Mouse (Mus musculus) layer of hippocampus, adult 9-10 months (tissue): ENCODE measurements around the gene Plekhh3.

Experiments used
- DNase-seq: peaks from one replicate; pipeline ENCODE4 v3.0.0; 2022; ENCODE audit warnings: low spot score

The Plekhh3 gene

DNA sequence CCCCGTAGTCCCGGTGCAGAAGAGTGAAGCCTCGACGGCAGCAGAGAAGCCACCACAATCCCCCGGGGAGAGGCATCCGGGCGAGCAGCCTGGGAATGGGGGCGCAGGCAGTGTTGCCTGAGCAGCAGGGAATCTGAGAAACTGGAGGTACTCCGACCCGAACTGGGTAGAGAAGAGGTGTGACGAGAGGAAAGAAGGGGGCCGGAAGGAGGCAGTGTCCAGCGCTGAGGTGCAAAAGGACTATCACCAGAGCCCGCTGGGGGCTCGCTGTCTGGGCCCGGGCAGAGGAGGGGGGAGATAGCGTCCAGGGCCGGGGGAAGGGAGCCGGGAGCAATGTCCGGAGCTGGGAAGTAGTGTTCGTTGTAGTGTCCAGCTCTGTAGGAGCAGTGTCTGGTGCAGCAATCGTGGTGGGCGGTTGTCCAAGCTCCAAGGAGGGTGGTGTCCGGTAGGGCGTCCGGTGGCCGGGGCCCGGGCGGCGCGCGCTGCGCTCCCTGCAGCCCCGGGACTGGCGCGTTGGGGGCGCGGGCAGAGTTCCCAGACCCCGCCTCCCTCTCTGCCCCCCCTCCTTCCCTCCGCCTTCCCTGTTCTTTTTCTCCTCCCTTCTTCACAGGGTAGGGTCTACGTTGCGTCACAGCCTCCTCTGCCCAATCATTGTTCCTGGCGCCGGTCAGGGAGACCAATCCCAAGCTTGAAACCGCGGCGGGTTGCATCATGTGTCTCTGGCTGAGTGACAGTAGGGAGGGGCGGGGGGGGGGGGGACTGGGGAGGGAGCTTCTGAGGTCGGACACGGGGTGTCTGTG is at the start of gene Plekhh3:
Gene Plekhh3 (minus strand): TSS at position 541 of the 800 bp plus-strand sequence.
- peak; percentile 93 for DNase-seq

DNA sequence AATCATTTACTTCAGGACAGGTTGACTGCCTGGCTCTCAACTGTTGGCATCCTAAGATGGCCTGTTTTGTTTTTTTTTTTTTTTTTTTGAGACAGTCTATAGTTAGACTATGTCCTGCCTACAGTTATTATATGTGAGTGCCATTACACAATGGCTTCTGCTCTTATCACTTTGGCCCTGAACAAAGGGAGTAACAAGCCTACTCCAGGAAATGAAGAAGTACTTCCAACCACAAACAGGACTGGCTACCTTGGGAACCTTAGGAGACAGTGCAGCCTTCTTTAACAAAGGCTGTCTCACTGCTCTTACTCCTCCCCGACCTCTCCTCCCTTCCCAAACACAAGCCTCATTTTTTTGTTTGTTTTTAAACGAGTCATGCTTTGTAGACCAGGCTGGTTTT is 49.7 kb upstream of the Plekhh3 start:
- no peak for DNase-seq

DNA sequence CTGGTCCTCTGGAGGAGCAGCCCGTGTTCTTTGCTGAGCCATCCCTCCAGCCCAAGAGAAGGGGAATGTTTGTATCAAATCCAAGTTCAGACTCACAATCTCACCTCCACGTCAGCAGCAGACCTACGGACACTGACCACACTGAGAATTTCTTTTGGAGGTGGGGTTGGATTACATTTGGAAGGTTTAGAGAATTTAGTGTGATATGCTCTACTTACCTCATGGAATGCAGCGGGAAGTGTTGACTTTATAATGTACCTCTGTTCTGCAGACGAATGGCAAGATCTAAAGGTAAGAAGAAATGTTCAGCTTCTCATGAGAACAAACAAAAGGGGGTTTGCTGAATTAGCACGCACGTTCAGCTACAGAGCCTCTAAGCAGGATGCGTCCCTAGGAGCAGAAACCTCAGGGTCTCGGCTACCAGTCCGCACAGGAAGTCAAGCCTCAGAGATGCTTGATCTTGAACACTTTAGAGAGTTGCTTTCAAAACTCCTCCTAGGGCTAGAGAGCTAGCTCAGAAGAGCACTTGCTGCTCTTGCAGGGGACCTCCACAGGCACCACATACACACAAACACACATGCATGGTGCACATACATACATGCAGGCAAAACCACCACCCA is 47.4 kb upstream of the Plekhh3 start:
- no peak for DNase-seq

DNA sequence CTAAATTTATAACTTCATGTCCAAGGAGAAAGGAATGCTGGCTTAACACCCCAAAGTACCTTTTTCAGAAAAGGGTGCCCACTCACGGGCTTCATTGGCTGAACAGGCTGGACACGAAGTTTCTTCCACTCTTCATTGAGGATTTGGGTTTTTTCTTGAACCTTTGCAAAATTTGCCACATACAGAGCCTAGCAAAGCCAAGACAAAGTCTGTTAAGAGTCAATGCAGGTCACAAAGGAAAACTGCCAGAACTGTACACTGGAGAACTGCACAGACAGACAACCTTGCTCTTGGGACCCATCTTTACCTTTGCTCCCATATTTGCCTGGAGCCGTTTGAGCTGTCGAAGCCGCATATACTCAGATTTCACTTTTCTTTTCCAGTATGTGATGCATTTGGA is 45.8 kb upstream of the Plekhh3 start:
- DNase-seq, result no peak

DNA sequence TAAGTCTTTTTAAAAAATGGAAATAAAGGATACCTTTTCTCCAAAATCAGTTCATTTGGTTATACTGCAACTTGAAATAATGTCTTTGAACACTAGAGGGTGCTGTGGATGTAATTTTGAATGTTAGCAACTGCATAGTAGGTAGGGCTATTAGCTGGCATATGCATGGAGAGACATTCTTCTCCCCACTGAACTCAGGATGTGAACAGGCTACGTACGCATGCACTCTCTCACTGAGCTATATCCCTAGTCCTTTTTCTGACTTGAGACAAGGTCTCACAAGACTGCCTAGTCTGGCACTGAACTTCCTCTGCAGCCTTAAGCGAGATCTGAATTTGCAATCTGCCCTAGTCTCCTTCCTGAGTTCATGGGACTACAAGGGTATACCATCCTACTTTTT is 40.8 kb upstream of the Plekhh3 start:
- peak; percentile 82 for DNase-seq

DNA sequence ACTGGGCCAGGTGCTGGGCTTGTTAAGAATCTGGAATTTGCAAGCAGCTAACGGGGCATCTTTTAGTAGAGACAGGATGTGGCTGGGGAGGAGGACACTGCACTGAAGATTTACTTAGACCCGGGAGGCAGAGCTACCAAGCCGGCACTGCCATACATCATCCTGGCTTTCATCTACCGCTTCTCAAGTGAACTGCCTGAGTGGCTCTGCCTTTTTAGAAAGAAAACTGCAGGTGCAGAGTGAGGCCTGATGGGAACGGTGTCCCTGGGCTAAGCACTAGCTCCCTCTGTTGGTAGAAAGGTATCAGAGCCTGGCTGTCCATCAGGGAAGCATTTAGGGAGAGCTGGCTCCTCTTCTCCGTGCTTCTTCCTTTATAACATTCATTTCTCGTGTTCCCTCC is 29.8 kb upstream of the Plekhh3 start:
- no peak for DNase-seq

DNA sequence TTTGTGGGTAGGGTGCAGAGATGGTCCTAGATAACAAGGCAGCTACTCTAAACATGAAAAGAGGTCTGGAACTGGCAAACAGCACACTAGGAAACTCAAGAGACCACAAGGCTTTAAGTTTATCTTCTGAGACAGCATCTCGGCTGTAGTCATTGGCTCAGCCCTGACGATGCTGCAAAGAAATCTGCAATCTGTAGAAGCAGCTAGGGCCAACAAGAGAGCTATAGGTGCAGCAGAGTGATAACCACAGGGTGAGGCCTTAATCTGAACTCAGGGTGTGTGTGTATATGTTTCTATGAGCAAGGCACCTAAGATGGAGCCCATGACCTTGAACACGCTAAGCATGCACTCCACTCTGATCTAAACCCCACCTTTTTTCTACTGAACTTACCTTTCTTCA is 28.4 kb upstream of the Plekhh3 start:
- no peak for DNase-seq

DNA sequence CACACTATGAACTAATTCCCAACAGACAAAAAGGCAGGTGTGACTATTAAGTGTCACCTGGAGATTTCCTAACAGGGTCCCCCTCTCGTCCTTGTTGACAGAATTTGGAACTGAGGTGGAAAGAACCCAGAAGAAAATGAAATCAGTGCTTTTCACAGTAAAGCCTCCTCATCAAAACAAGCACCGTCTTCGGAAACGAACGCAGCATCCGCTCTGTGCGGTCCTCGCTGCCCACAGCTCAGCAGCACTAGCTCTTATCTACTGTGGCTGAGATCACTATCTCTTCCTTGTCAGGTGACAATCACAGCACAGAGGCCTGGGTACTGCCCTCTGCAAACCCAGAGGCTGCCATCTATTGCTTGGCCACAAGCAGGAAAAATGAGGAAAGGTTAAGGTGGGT is 25.0 kb upstream of the Plekhh3 start:
- DNase-seq, result no peak

DNA sequence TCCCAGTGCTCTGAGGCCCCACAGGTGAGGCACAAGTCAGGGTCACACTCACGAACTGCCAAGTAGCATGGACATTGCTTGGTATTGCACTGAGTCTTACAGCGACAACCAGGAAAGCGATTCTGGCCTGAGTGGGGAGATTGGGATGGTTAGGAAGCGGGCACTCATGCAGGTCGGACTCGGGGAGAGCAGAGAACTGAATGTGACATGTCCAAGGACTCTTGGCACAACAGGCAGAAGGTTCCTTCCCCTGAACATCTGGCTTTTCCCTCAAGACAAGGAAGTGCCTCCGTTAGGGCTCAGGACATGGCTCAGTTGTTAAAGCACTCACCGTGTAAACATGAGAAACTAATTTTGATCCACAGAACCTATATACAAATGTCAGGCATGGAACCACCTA is 24.4 kb upstream of the Plekhh3 start:
- DNase-seq, result no peak

DNA sequence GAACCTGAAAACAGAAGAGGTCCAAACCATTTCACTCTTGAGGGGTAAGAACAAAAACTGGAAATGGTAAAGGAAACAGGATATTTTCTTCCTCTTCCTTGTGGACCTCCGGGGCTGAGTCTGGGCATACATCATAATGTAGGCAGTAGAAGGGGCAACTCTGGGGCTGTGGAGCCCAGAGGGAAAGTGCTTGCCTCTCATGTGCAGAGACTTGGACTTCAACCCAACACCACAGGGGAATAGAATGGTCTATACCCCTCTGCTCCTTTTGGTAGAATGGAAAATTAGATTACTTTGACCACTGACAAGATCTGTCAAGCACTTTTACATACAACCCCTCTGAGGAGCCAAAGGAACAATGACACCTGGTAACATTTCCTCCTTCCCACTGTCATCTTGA is 23.9 kb upstream of the Plekhh3 start:
- DNase-seq, result no peak

DNA sequence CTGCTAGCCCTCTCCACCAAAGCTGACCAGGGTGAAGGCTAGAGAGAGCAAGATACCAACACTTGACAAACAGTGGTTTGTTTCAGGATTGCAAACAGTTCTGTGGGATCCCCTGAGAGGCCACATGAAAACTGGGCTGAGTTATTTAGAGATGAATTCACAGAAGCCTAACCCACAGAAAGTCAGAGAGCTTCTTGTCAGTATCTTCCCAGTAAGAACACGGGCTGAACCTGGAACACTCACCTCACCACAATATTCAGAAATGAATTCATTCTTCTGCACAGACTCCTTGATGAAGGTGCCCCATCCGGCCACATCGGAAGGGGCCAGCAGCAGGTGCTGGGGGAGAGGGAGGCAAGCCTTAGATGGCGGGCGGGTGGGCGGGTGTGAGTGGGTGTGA is 23.5 kb upstream of the Plekhh3 start:
- no peak for DNase-seq

DNA sequence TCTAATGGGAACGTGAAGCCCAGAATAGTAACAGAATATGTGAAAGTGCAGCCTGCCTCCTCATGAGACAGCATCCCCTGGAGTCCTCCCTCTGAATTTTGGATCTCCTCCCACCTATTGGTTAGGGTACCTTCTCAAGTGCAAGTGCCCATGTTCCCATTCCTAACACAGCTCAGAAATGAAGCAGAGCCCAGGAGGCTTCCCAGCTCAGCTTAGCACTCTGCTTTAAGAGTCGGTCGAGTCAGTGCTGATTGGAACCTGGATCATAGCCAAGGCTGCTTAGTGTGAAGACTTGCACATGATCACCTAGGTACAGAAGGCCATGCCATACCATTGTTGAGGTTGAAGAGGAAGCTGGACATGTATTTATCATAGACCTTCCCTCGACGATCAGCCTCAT is 23.0 kb upstream of the Plekhh3 start:
- DNase-seq, result no peak

DNA sequence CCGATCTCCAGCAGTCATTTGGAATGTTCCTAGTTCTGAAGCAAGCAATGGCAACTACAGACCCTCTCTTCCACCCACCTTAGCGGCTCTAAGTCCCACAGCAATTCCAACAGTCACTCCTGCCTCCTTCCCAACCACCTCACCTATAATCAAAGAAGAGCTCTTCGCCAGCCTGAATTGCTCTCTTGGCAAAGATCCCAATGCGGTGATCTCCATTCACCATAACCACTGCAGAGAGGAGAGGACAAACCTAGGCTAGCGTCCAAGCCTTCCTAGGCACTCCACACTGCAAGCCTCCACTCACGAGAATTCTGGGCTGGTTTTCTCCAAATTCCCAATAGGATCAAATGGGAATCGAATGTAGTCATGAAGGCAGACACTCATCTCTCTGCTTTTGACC is 21.9 kb upstream of the Plekhh3 start:
- DNase-seq, result no peak

DNA sequence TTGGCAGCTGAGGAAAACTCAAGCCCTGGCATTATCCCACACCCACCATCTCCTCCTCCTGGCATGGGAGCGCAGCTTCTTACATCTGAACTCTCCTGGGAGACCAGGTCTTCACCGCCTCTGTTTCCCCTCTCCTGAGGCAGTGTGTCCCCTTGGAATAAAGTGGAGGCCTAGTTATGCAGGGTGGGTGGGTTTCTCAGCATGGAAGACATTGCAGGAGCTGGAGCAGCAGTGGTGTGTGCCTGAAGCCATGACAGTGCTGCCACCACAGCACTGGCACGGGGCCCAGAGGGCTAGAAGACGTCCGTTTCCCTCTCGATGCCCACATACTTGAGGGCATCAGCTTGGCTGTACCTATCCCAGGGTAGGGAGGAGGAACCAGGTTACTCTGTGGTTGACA is 21.5 kb upstream of the Plekhh3 start:
- DNase-seq, result no peak

DNA sequence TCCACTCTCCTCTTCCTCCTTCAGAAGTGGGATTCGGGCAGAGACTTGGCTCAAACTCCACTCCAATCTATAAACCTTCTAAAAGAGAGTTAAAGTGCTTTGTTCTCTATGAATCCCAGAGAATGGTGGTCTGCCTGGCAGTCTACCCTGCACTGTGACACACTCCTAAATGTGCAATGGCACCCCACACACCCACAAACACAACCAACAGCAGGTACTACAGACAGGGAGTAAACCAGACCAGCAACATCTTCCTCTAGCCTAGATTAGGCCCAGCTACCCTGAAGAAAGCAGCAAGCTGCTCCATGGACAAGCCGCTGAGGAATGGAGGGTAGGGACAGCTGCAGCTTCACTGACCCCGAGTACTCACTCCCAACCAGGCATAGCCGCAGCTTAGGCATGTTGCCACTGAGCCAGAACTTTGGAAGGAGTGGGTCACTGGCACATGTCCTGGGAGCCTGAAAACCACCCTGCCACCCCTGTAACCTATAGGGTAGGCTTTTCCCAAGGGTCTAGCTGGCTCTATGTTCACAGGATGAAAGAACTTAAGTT is 20.8 kb upstream of the Plekhh3 start:
- no peak for DNase-seq

DNA sequence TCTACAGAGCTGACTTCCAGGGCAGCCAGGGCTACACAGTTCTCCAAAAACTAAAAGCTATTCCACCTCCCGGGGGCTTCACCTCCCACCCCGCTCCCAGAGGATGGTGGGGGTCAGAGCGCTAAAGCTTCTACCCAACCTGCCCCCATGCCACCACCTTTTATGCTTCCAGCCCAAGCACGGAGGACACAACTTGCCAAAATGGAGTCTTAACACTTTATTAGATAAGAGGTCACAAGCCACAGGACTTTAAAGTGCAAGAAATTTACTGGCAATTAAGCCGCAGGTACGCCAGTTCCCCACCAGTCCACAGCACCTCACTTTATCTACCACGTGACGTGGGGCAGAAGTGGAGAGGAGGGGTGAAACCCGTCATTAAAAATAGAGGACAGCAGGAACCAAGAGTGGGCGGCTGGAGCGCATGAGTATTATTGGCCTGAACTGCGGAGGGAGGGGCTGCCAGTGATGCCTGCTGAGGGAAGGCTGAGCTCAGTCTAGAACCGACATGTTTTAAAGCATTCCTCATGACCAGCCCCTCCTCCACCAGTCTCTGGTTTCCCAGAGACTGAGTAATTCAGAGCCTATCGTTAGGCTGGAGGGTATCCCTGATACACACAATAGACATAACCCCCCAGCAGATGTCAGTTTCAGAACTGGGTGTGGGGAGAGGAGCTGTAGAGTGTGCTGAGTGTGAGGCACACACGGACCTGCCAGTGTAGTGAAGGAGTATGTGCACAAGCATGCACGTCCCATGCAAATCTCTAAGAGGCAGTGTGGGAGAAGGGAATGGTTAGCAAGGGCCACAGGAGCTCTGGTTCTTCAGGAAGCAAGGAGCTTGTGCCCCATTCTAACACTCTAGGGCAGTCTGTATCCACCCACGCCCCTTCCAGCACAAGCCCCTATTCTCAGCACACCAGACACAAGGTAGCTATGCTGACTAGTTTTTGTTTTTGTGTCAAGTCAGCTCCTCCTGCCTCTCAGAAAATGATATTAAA is 20.1 kb upstream of the Plekhh3 start:
- no peak for DNase-seq

DNA sequence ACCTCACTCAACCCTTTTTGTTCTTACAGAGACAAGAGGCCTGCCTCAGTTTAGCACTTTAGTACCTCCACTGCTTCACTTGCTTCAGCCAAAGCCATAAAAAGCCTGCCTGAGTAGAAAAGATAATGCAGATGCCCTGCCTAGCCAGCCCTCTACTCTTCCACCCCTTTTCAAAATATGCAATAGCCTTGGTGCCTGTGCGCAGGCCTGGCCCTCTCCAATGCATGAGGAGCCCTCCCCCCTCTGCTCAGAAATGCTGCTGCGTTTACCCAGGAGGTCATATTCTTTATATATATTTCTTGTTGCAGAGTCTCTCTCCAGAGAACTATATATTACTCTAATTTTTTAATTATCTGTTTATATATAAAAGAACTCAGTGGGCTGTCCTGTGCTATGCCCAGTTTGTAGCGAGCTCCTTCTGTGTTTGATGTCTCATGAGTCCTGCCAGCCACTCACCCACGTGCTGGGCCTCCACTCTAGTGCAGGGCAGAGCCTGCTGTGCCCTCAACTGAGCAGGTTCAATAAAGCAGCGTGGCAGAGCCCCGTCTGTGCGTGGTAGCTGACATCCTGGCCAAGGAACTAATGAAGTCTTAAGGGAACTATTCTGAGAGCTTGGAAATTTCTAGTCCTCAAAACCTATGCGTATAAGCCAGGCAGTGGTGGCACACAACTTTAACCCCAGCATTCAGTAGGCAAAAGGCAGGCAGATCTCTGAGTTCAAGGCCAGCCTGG is 19.2 kb upstream of the Plekhh3 start:
- no peak for DNase-seq

DNA sequence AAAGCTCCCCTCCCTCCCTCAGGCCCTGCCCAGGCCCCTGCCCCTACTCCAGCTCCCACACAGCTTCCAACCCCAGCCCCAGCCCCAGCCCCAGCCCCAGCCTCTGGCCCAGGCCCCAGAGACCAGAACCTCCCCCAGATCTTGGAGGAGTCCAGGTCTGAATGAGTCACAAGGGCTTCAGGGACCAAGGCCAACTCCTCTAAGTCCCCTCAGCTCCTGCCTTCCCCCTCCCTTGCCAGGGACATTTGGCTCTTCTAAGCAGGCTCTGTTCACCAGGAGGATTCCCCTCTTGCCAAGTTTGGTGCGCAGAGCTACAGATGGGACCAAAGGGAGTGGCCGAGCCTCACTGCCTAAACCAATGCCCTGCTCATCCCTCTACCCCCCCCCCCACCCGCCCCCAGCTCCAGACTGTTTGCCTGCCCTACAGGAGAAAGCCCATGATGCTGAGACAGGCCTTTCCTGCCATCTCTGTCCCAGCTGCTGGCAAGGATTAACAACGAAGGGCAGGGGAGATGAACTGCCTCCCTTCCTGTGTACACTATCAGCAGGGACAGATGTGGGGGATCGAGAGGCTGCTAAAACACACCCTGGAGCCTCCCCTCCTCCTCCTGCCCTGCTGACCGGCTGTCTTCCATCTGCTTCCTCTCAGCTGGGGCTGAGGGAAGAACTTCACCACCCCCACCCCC is 18.5 kb upstream of the Plekhh3 start:
- no peak for DNase-seq

DNA sequence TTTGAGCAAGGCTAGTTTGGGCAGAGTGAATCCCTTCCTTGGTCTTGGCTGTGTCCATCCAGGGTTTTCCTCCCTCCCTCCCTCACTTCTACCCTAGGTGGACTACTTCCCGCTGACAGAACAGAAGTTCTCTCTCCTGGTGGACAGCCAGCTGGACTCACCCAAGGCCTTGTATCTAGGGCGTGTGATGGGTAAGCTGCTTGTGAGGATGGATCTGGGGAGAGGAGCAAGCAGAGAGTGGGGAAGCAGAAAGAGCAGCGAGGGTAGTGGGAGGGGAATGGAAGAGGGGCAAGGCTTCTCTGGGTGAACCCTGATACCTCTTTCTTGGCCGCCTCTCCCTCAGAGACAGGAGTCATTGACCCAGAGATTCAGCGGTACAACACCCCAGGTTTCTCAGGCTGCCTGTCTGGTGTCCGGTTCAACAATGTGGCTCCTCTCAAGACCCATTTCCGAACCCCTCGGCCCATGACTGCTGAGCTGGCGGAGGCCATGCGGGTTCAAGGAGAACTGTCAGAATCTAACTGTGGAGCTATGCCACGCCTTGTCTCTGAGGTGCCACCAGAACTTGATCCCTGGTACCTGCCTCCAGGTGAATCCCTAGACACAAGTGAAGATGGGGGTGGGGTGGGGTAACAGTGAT is 17.1 kb upstream of the Plekhh3 start:
- no peak for DNase-seq

DNA sequence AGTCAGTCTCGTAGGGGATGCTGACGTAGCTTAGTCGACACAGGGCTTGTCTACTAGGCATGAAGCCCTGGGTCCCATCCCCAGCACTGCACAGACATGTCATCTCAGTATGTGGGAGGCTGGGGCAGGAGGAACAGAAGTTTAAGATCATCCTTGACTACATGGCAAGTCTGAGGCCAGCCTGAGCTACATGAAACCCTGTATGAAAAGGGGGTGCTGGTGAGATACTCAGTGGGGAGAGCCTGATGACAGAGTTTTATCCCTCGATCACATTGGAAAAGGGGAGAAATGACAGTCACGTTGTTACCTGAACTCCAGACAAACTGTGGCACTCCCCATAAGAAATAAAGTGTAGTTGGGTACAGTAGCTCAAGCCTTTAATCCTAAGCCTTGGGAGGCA is 16.4 kb upstream of the Plekhh3 start:
- no peak for DNase-seq
